Mouse (Mus musculus) cerebellum, adult 2 months (tissue): Measurements from ENCODE around the gene Raf1.

Source experiments
- CTCF ChIP-seq: fragments of 200-500 bp; IDR thresholded peaks from 2 replicates; pipeline ENCODE4 v1.5.1; 2011; ENCODE audit warnings: low read depth, mild to moderate bottlenecking, control low read depth, low read length, moderate library complexity, borderline replicate concordance; ENCODE audit not compliant: insufficient read depth
- POLR2A ChIP-seq: fragments of 200-500 bp; IDR thresholded peaks from 2 replicates; pipeline ENCODE4 v1.6.1; 2011; ENCODE audit warnings: low read length, control low read depth, borderline replicate concordance; ENCODE audit not compliant: insufficient read depth

DNA sequence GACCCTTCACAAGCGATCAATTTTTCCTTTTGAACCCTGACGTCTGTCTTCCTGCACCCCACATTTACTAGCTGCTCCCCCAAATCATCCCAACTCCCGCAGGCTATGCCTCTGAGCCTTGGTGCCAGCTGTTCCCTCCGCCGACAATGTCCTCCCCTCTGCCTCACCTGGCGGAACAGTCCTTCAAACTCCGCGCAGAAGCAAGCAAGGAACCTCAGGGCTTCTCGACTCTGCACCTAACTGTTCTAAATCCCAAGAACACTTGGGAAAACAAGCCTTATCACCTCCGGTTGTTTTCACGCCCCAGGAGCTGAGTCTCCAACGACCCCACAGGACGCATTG, 1.3 kb downstream of the Raf1 start:
- TF ChIP-seq CTCF (no peak), POLR2A (no peak)
